In the genomic region with DNA sequence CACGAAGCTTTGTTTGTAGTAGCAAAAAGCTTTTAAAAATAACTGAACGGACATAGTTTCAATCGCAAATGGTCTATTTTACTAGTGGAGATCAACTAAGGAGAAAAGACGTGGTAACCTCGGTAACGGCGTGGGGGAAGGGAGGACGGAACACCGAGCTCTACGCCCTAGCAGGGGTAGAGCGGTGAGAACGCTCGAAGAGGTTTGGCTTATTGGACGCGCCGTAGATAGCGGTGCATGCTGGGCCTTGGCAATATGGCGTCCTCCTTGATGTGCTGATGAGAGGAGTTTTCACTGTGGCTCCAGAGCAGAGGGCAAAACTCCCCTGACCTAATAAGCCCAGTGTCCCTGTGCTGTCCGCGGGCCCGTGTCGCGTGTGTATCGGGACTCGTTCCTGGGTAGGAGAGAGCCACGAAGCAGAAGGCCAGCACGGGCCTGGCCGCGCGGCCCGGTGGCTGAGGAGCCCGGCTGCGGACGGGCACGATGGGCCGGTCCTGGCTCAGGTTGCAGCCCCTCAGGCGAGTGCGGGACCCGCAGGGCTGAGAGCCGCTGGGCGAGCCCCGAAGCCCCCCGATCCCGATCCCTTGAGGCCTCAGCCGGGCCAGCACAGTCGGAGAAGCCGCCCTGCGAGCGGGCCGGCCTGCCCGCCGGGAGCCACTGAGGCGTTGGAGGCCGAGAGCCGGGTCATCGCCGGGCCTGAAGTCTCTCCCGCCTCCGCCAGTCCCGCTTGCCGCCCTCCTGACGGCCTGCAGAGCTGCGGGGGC, we compare ENCODE assay signal across 8 mouse cellular contexts. TPM values are rescaled to one million over a fixed set of nuclear protein-coding genes. Genes with fewer than 3 reads are reported as not detected.
DNase-seq lines count a peak whose midpoint lies in the region; ATAC-seq and TF ChIP-seq lines count a peak whose summit lies in the region.

Gene Rptor (plus strand): TSS at position 143 of the 764 bp plus-strand sequence.

- WGBS in hindbrain, postnatal 0 days, result under 1% methylated on average over 55 of the region's 63 CpGs

- no peaks in the 10 kb centered on the region for H3K36me3 ChIP-seq in hindbrain, postnatal 0 days (ENCODE audit: insufficient read depth, low read length)

- H3K9ac ChIP-seq in hindbrain, postnatal 0 days (replicated peaks; ENCODE audit: low read length), result peak within 1 kb of the TSS; percentile 82

- peak; percentile 97 for DNase-seq in ZHBTc4 (ENCODE audit: low read depth, low spot score)
- peak; percentile 98 for DNase-seq in gastrocnemius, adult 2 months
- peak; percentile 98 for DNase-seq in hindbrain, postnatal 0 days (ENCODE audit: low spot score)
- peak; percentile 97 to 99 for DNase-seq in left cerebral cortex, adult 2 months (ENCODE audit: extremely low spot score in 1 of 2, low spot score in 2 of 2)
- peak; percentile 100 for DNase-seq in right cerebral cortex, adult 2 months (ENCODE audit: low spot score in 2 of 2)
- peak; percentile 98 for DNase-seq in urinary bladder, postnatal 14 days (ENCODE audit: low spot score)

- peak within 1 kb of the TSS; percentile 95 for H3K27ac ChIP-seq in gastrocnemius, adult 2 months
- H3K27ac ChIP-seq in hindbrain, postnatal 0 days, result peak within 1 kb of the TSS; percentile 84
- peak within 1 kb of the TSS; percentile 92 for H3K27ac ChIP-seq in left cerebral cortex, adult 2 months

- H3K27me3 ChIP-seq in hindbrain, postnatal 0 days (ENCODE audit: insufficient read depth, low read length), result no peaks in the 10 kb centered on the region

- peak within 1 kb of the TSS; percentile 89 for H3K4me2 ChIP-seq in hindbrain, postnatal 0 days (ENCODE audit: low read depth, low read length)

- ATAC-seq in common myeloid progenitor, adult 5-6 weeks (replicated peaks; ENCODE audit: low read depth, poor library complexity, severe bottlenecking), result peak; percentile 99
- ATAC-seq in hindbrain, postnatal 0 days, result peak; percentile 98
- ATAC-seq in megakaryocyte, adult 5-6 weeks (ENCODE audit: poor library complexity, severe bottlenecking), result peak; percentile 100

- TF ChIP-seq CTCF in gastrocnemius, adult 2 months (IDR thresholded peaks at IDR 0.05), result no peak
- no peak for TF ChIP-seq CTCF in hindbrain, postnatal 0 days (IDR thresholded peaks at IDR 0.05; ENCODE audit: low read depth)
- TF ChIP-seq CTCF in left cerebral cortex, adult 2 months (IDR thresholded peaks at IDR 0.05), result no peak

- peak within 1 kb of the TSS; percentile 93 for H3K4me3 ChIP-seq in gastrocnemius, adult 2 months
- peak within 1 kb of the TSS; percentile 75 for H3K4me3 ChIP-seq in hindbrain, postnatal 0 days (ENCODE audit: low read length)
- H3K4me3 ChIP-seq in left cerebral cortex, adult 2 months, result peak within 1 kb of the TSS; percentile 88

- H3K9me3 ChIP-seq in hindbrain, postnatal 0 days (ENCODE audit: low read length), result no peaks in the 10 kb centered on the region

- peaks cover 7% of the 10 kb centered on the region for H3K4me1 ChIP-seq in hindbrain, postnatal 0 days (ENCODE audit: insufficient read depth, low read length)

- intact Hi-C loops in gastrocnemius, adult 2 months (cut with DNase I), result loop anchor here (5.0 kb wide), 2 partner anchors 101 to 129 kb away; no protein-coding TSS in a partner anchor
- intact Hi-C loops in left cerebral cortex, adult 2 months (cut with DNase I), result loop anchor here (5.0 kb wide), 2 partner anchors 56 to 96 kb away; partner anchors contain the start of gene Nptx1

RNA-seq across cellular contexts. Expression of gene Rptor, which starts in this region (rescaled TPM):
- total RNA-seq in common myeloid progenitor, adult 5-6 weeks (2017), result 17.6 and 18.6 TPM in 2 replicates
- 10 to 100 TPM; 24.9 to 32.5 TPM for total RNA-seq in gastrocnemius, adult 2 months (2021)
- 60.8 and 69.0 TPM in 2 replicates for total RNA-seq in hindbrain, postnatal 0 days (2014; rRNA removed)
- 8.6 and 8.7 TPM in 2 replicates for polyA plus RNA-seq in hindbrain, postnatal 0 days (2015; fragmentation: Nextera tagmentation; extraction: Ambion mirVana)
- total RNA-seq in left cerebral cortex, adult 2 months (2021), result 10 to 100 TPM; 64.2 to 70.0 TPM
- 9.6 and 11.8 TPM in 2 replicates for total RNA-seq in megakaryocyte, adult 5-6 weeks (2015)
- 7.1 and 17.9 TPM in 2 replicates for total RNA-seq in megakaryocyte, adult 5-6 weeks (2017)

Comparison
In these comparisons a context has a peak if more than half of its experiments do, and no peak if none do; other contexts are left out.
1. Peak in every context shown above with its lines: DNase-seq, ATAC-seq, H3K4me3 ChIP-seq and H3K27ac ChIP-seq.